Mouse (Mus musculus): ENCODE measurements around the gene Gm9913. TPM values are rescaled to one million over a fixed set of nuclear protein-coding genes. Genes with fewer than 3 reads are reported as not detected.

The Gm9913 gene
- polyA plus RNA-seq, 1 experiment from 2014 or later, result 0.51 TPM

GRCm38 (mm10) chr2:125540579-125540978, 35.7 kb downstream of the Gm9913 start:
- ATAC-seq, result no peak
- no peak overlapping the region for H3K27ac ChIP-seq (ENCODE audit: low read length)
- WGBS, result 74% methylated on average over 7 of the region's 7 CpGs
- no peaks in the 10 kb centered on the region for H3K36me3 ChIP-seq (ENCODE audit: control insufficient read depth, insufficient read depth, low read length)
- H3K27me3 ChIP-seq (replicated peaks; ENCODE audit: control insufficient read depth, insufficient read depth, low read length), result no peaks in the 10 kb centered on the region
- no peak overlapping the region for H3K9ac ChIP-seq (ENCODE audit: low read depth, low read length)
- no peaks in the 10 kb centered on the region for H3K4me1 ChIP-seq (ENCODE audit: control insufficient read depth, insufficient read depth, low read length)
- H3K4me2 ChIP-seq (ENCODE audit: low read depth, low read length), result no peak overlapping the region
- H3K9me3 ChIP-seq (ENCODE audit: control insufficient read depth, low read length), result no peaks in the 10 kb centered on the region
- no peak overlapping the region for H3K4me3 ChIP-seq (ENCODE audit: low read length)

GRCm38 (mm10) chr2:125541451-125541850, 36.6 kb downstream of the Gm9913 start:
- H3K9me3 ChIP-seq (ENCODE audit: control insufficient read depth, low read length), result no peaks in the 10 kb centered on the region
- no peak overlapping the region for H3K27ac ChIP-seq (ENCODE audit: low read length)
- H3K4me2 ChIP-seq (ENCODE audit: low read depth, low read length), result no peak overlapping the region
- H3K36me3 ChIP-seq (ENCODE audit: control insufficient read depth, insufficient read depth, low read length), result no peaks in the 10 kb centered on the region
- no peak for ATAC-seq
- WGBS, result 66% methylated on average over 7 of the region's 7 CpGs
- no peaks in the 10 kb centered on the region for H3K4me1 ChIP-seq (ENCODE audit: control insufficient read depth, insufficient read depth, low read length)
- H3K27me3 ChIP-seq (replicated peaks; ENCODE audit: control insufficient read depth, insufficient read depth, low read length), result no peaks in the 10 kb centered on the region
- H3K4me3 ChIP-seq (ENCODE audit: low read length), result no peak overlapping the region
- H3K9ac ChIP-seq (ENCODE audit: low read depth, low read length), result no peak overlapping the region

- no peaks in the 10 kb centered on the region for H3K36me3 ChIP-seq (ENCODE audit: control insufficient read depth, insufficient read depth, low read length)
- H3K4me2 ChIP-seq (ENCODE audit: low read depth, low read length), result no peak overlapping the region
- H3K4me3 ChIP-seq (ENCODE audit: low read length), result no peak overlapping the region
- H3K27me3 ChIP-seq (replicated peaks; ENCODE audit: control insufficient read depth, insufficient read depth, low read length), result no peaks in the 10 kb centered on the region
- no peaks in the 10 kb centered on the region for H3K9me3 ChIP-seq (ENCODE audit: control insufficient read depth, low read length)
- no peak for ATAC-seq
- H3K4me1 ChIP-seq (ENCODE audit: control insufficient read depth, insufficient read depth, low read length), result no peaks in the 10 kb centered on the region
- no peak overlapping the region for H3K9ac ChIP-seq (ENCODE audit: low read depth, low read length)
- 71% methylated on average over 1 of the region's 1 CpGs for WGBS
- no peak overlapping the region for H3K27ac ChIP-seq (ENCODE audit: low read length)
Observed at GRCm38 (mm10) chr2:125543646-125544045, 38.8 kb downstream of the Gm9913 start.

GRCm38 (mm10) chr2:125544986-125545385, 40.1 kb downstream of the Gm9913 start:
- no peak overlapping the region for H3K27ac ChIP-seq (ENCODE audit: low read length)
- no peaks in the 10 kb centered on the region for H3K36me3 ChIP-seq (ENCODE audit: control insufficient read depth, insufficient read depth, low read length)
- H3K27me3 ChIP-seq (replicated peaks; ENCODE audit: control insufficient read depth, insufficient read depth, low read length), result no peaks in the 10 kb centered on the region
- H3K9ac ChIP-seq (ENCODE audit: low read depth, low read length), result no peak overlapping the region
- 86% methylated on average over 3 of the region's 3 CpGs for WGBS
- ATAC-seq, result no peak
- H3K4me1 ChIP-seq (ENCODE audit: control insufficient read depth, insufficient read depth, low read length), result no peaks in the 10 kb centered on the region
- H3K9me3 ChIP-seq (ENCODE audit: control insufficient read depth, low read length), result no peaks in the 10 kb centered on the region
- H3K4me2 ChIP-seq (ENCODE audit: low read depth, low read length), result no peak overlapping the region
- H3K4me3 ChIP-seq (ENCODE audit: low read length), result no peak overlapping the region

GRCm38 (mm10) chr2:125548806-125549578, 44.1 kb downstream of the Gm9913 start:
- no peak overlapping the region for H3K4me3 ChIP-seq (ENCODE audit: low read length)
- H3K9ac ChIP-seq (ENCODE audit: low read depth, low read length), result no peak overlapping the region
- no peaks in the 10 kb centered on the region for H3K27me3 ChIP-seq (replicated peaks; ENCODE audit: control insufficient read depth, insufficient read depth, low read length)
- no peaks in the 10 kb centered on the region for H3K36me3 ChIP-seq (ENCODE audit: control insufficient read depth, insufficient read depth, low read length)
- H3K4me2 ChIP-seq (ENCODE audit: low read depth, low read length), result no peak overlapping the region
- ATAC-seq, result no peak
- 47% methylated on average over 1 of the region's 1 CpGs for WGBS
- no peaks in the 10 kb centered on the region for H3K4me1 ChIP-seq (ENCODE audit: control insufficient read depth, insufficient read depth, low read length)
- no peak overlapping the region for H3K27ac ChIP-seq (ENCODE audit: low read length)
- no peaks in the 10 kb centered on the region for H3K9me3 ChIP-seq (ENCODE audit: control insufficient read depth, low read length)

- H3K36me3 ChIP-seq (ENCODE audit: control insufficient read depth, insufficient read depth, low read length), result no peaks in the 10 kb centered on the region
- no peaks in the 10 kb centered on the region for H3K9me3 ChIP-seq (ENCODE audit: control insufficient read depth, low read length)
- H3K4me1 ChIP-seq (ENCODE audit: control insufficient read depth, insufficient read depth, low read length), result no peaks in the 10 kb centered on the region
- ATAC-seq, result no peak
- H3K9ac ChIP-seq (ENCODE audit: low read depth, low read length), result no peak overlapping the region
- no peak overlapping the region for H3K27ac ChIP-seq (ENCODE audit: low read length)
- H3K27me3 ChIP-seq (replicated peaks; ENCODE audit: control insufficient read depth, insufficient read depth, low read length), result no peaks in the 10 kb centered on the region
- H3K4me2 ChIP-seq (ENCODE audit: low read depth, low read length), result no peak overlapping the region
- H3K4me3 ChIP-seq (ENCODE audit: low read length), result no peak overlapping the region
- WGBS, result 75% methylated on average over 6 of the region's 6 CpGs
Observed at GRCm38 (mm10) chr2:125555830-125556229, 50.9 kb downstream of the Gm9913 start.

Other genes starting within 250 kb of the Gm9913 start
- 12.6 and 15.6 TPM in 2 replicates for gene Fbn1, start 2.9 kb downstream of the Gm9913 start, polyA plus RNA-seq (2015; fragmentation: Nextera tagmentation; extraction: Ambion mirVana)
- 3.5 and 3.7 TPM in 2 replicates for gene Cep152, start 120.0 kb downstream of the Gm9913 start, polyA plus RNA-seq (2015; fragmentation: Nextera tagmentation; extraction: Ambion mirVana)
- gene Eid1, start 168.0 kb downstream of the Gm9913 start, polyA plus RNA-seq (2015; fragmentation: Nextera tagmentation; extraction: Ambion mirVana), result 72.0 and 73.2 TPM in 2 replicates
- 1.7 and 1.8 TPM in 2 replicates for gene Shc4, start 219.1 kb downstream of the Gm9913 start, polyA plus RNA-seq (2015; fragmentation: Nextera tagmentation; extraction: Ambion mirVana)